Mouse (Mus musculus): ENCODE results near the gene Kcnj15. TPM values are rescaled to one million over a fixed set of nuclear protein-coding genes. Genes with fewer than 3 reads are reported as not detected.

Kcnj15 gene
- polyA plus RNA-seq (2017; shearing (Covaris generic)) = 1 to 10 TPM in 1 of 2 experiments, under 1 TPM in 1; 0.54 to 1.3 TPM

DNA sequence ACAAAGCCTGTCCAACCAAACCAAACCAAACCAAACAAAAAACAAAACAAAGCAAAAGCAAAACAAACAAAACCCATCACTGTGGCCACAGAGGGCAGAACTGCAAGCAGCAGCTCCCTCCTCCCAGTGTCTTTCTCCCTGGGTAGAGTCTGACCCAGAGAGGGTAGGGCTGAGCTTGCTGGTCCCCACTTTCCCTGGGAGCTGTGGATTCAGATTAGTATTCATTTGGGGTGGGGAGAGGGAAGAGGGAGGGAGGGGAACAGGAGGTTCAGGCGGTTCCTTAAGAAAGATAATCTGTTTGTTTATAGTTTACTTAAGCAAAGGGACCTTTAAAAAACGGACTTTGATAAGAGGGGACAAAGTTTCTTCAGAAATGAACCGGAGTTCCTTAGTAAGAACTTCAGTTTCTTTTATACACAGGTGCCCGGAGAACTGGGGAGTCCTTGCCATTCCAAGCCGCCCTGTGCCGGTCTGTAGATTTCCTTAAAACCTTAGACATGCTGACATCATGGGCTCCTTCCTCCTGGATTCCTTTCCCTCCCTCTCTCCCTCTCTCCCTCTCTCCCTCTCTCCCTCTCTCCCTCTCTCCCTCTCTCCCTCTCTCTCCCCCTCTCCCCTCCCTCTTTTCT lies at the start of gene Kcnj15:
Kcnj15 (plus strand) TSS at position 293 of the 629 bp plus-strand sequence.

